ENCODE assay signal across 27 mouse cellular contexts in the genomic region with DNA sequence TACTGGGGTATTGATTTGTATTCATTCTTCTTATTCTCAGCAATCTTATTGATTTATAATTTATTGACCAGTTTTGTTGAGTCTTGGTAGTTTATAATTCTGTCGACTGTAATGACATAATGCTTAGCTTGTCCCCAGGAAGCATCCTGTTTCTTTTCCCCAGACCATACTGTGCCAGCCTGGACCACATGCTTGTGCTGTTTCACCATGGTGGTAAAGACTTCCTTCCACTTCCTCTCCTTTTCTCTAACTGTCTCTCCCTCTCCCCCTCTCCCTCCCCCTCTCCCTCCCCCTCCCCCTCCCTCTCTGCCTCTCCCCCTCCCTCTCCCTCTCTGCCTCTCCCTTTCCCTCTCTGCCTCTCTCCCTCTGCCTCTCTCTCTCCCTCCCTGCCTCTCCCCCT. TPM values are rescaled to one million over a fixed set of nuclear protein-coding genes. Genes with fewer than 3 reads are reported as not detected.
"Had no signal": no experiment of that assay in that cellular context is flagged by ENCODE, and none has a peak within 500 bp of the region (broad histone marks: within the 10 kb centered on the region; RNA-seq: fewer than 3 reads in every experiment).

No protein-coding gene starts in this region.

- H3K9ac ChIP-seq: heart, embryonic 13.5 days; heart, embryonic 15.5 days; hindbrain, embryonic 12.5 days; hindbrain, embryonic 15.5 days; kidney, embryonic 15.5 days; limb, embryonic 12.5 days had no signal

- H3K4me1 ChIP-seq: heart, embryonic 13.5 days; heart, embryonic 15.5 days; hindbrain, embryonic 10.5 days; hindbrain, embryonic 12.5 days; hindbrain, embryonic 15.5 days; kidney, embryonic 15.5 days; limb, embryonic 10.5 days; limb, embryonic 12.5 days had no signal

- DNase-seq: gastrocnemius, adult 2 months; gastrocnemius, postnatal 10 days; gastrocnemius, postnatal 25 days; heart, adult 2 months; heart, postnatal 14 days; heart, postnatal 4 days; kidney, adult 11 months; kidney, adult 2 months; kidney, adult 9 months; kidney, postnatal 10 days; kidney, postnatal 25 days; kidney, postnatal 4 days; liver had no signal

- ATAC-seq: hindbrain, postnatal 0 days; intestine, embryonic 16.5 days had no signal

- H3K4me3 ChIP-seq: gastrocnemius, adult 2 months; heart, adult 2 months; heart, embryonic 13.5 days; heart, embryonic 15.5 days; hindbrain, embryonic 10.5 days; hindbrain, embryonic 12.5 days; hindbrain, embryonic 15.5 days; kidney, embryonic 15.5 days; layer of hippocampus, adult 2 months; left cerebral cortex, adult 2 months; limb, embryonic 10.5 days; limb, embryonic 12.5 days had no signal

- H3K9me3 ChIP-seq: heart, embryonic 13.5 days; heart, embryonic 15.5 days; hindbrain, embryonic 10.5 days; hindbrain, embryonic 12.5 days; hindbrain, embryonic 15.5 days; kidney, embryonic 15.5 days; limb, embryonic 10.5 days; limb, embryonic 12.5 days had no signal

- H3K4me2 ChIP-seq: heart, embryonic 11.5 days; heart, embryonic 13.5 days; heart, embryonic 15.5 days; hindbrain, embryonic 12.5 days; hindbrain, embryonic 15.5 days; kidney, embryonic 15.5 days; limb, embryonic 12.5 days; liver, embryonic 11.5 days had no signal

- H3K27ac ChIP-seq: gastrocnemius, adult 2 months; heart, adult 2 months; heart, embryonic 13.5 days; heart, embryonic 15.5 days; hindbrain, embryonic 10.5 days; hindbrain, embryonic 12.5 days; hindbrain, embryonic 15.5 days; hindbrain, postnatal 0 days; kidney, embryonic 15.5 days; layer of hippocampus, adult 2 months; left cerebral cortex, adult 2 months; limb, embryonic 10.5 days; limb, embryonic 12.5 days had no signal

- H3K36me3 ChIP-seq: heart, embryonic 13.5 days; heart, embryonic 15.5 days; hindbrain, embryonic 10.5 days; hindbrain, embryonic 12.5 days; hindbrain, embryonic 15.5 days; kidney, embryonic 15.5 days; limb, embryonic 10.5 days; limb, embryonic 12.5 days had no signal

- H3K27me3 ChIP-seq: heart, embryonic 15.5 days; hindbrain, embryonic 12.5 days; hindbrain, embryonic 15.5 days; kidney, embryonic 15.5 days; limb, embryonic 12.5 days had no signal

RNA-seq across cellular contexts. Expression of a gene that starts 36.4 kb away (rescaled TPM):
- polyA plus RNA-seq: liver, embryonic 11.5 days had no signal
